Mouse (Mus musculus): ENCODE measurements around the gene Dhx16. TPM values are rescaled to one million over a fixed set of nuclear protein-coding genes. Genes with fewer than 3 reads are reported as not detected.

Gene Dhx16
- polyA plus RNA-seq, 1 experiment from 2014 or later = 70.4 TPM

DNA sequence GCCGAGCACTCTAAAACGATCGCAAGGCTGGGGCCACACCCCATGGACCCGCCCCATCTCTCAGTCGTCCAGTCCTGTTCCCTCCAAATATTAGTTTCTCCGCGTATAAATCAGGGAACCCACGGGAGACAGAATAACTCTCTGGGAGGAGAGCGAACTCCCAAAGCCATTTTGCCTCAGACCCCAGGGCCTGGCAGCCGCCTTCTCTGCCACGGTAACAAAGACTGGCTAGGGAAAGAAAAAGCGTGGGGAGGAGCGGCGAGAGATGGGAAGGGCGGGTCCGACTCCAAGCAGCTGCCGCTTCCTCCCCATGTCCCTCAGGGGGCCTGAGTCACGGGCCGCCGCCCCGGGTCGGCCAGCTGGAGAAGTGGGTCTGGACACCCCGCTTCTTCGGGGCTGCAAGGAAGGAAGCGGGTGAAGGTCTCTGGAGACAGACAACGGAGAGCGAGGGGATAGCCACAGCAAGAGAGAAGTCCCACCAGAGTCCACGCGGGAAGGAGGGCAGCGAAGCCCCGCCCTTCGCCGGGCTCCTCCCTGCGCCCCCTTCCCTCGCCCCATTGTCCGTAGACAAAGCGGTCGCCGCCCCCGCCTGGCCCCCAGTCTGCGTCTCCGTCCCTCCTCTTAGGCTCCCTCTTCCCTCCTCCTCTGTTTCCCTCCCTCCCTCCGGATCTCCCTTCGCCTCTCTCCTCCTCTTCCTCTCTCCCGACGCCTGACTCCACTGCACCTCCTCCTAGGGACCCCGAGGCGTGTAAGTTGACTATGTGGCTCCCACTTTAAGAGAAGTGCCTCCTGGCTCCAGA, 13.9 kb upstream of the Dhx16 start, which contains the start of gene Ppp1r18:
TSS of gene Ppp1r18 (plus strand) at position 113 of the 800 bp plus-strand sequence.
- peak within 1 kb of the TSS; percentile 68 for H3K9ac ChIP-seq (ENCODE audit: low read depth, low read length)
- 0 out of 2 replicates have a peak, but pooled peaks have one; percentile 8 for ATAC-seq (replicated peaks; ENCODE audit: low FRiP score)
- no peaks in the 10 kb centered on the region for H3K36me3 ChIP-seq (ENCODE audit: control insufficient read depth, insufficient read depth, low read length)
- under 1% methylated on average over 37 of the region's 48 CpGs for WGBS
- DNase-seq (ENCODE audit: low spot score) = peak; percentile 81
- H3K4me2 ChIP-seq = peak within 1 kb of the TSS; percentile 97
- peaks cover 4% of the 10 kb centered on the region; the same call in 1 of the 2 replicates for H3K27me3 ChIP-seq (replicated peaks; ENCODE audit: control insufficient read depth, insufficient read depth, low read length)
- H3K27ac ChIP-seq (ENCODE audit: low read depth, low read length) = peak within 1 kb of the TSS; percentile 82
- H3K9me3 ChIP-seq (ENCODE audit: control insufficient read depth, low read length) = no peaks in the 10 kb centered on the region
- H3K4me1 ChIP-seq (replicated peaks; ENCODE audit: control insufficient read depth, insufficient read depth, low read length) = peaks cover 40% of the 10 kb centered on the region
- H3K4me3 ChIP-seq (ENCODE audit: low read depth, low read length) = peak within 1 kb of the TSS; percentile 59

GRCm38 (mm10) chr17:35866281-35866831, 13.3 kb upstream of the Dhx16 start:
- WGBS = under 1% methylated on average over 37 of the region's 38 CpGs
- no peak for ATAC-seq (replicated peaks; ENCODE audit: low FRiP score)
- H3K36me3 ChIP-seq (ENCODE audit: control insufficient read depth, insufficient read depth, low read length) = peaks cover 3% of the 10 kb centered on the region; the same call in 1 of the 2 replicates
- peaks cover 44% of the 10 kb centered on the region for H3K4me1 ChIP-seq (replicated peaks; ENCODE audit: control insufficient read depth, insufficient read depth, low read length)
- H3K9me3 ChIP-seq (ENCODE audit: control insufficient read depth, low read length) = peaks cover 3% of the 10 kb centered on the region; the same call in 1 of the 2 replicates
- H3K27me3 ChIP-seq (replicated peaks; ENCODE audit: control insufficient read depth, insufficient read depth, low read length) = peaks cover 4% of the 10 kb centered on the region; the same call in 1 of the 2 replicates
- DNase-seq (ENCODE audit: low spot score) = peak; percentile 70
- H3K4me3 ChIP-seq (ENCODE audit: low read depth, low read length) = peak overlapping the region; percentile 59
- H3K4me2 ChIP-seq = peak overlapping the region; percentile 97
- peak overlapping the region; percentile 82 for H3K27ac ChIP-seq (ENCODE audit: low read depth, low read length)
- H3K9ac ChIP-seq (ENCODE audit: low read depth, low read length) = peak overlapping the region; percentile 68

DNA sequence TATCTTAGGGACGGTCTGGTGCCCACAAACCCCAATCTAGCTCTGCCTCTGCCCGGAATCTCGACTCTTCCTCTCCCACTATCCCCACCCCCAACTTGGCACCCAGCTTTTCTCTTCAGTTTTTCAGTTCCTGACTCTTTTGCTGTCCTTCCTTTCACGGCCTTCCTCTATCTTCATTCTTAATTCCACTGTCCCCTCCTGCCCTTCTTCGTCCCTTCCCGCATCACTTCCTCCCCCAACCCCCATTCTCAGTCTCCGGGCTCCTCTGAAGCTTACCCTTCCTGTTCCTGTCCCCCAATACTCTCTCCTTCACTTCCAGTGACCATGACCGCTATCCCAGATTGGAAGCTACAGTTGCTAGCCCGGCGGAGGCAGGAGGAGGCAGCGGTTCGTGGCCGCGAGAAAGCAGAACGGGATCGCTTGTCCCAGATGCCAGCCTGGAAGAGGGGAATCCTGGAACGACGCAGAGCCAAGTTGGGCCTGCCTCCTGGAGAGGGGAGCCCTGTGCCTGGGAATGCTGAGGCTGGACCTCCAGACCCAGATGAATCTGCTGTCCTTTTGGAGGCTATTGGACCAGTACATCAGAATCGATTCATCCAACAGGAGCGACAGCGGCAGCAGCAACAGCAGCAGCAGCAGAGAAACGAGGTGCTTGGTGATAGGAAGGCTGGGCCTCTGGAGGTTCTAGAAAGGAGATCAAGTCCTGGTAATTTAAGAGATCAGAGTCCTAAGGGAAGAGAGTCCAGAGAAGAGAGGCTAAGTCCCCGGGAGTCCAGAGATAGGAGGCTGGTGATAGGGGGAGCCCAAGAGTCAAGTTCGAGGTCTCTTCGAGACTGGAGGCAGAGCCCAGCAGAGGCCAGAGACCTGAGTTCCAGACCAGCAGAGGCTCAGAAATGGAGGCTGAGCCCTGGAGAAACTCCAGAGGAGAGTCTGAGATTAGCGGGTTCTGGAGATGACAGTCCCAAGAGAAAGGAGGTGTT, 12.4 kb upstream of the Dhx16 start:
- peak overlapping the region; percentile 82 for H3K27ac ChIP-seq (ENCODE audit: low read depth, low read length)
- peak overlapping the region; percentile 68 for H3K9ac ChIP-seq (ENCODE audit: low read depth, low read length)
- peak overlapping the region; percentile 59 for H3K4me3 ChIP-seq (ENCODE audit: low read depth, low read length)
- DNase-seq (ENCODE audit: low spot score) (no peak), ATAC-seq (replicated peaks; ENCODE audit: low FRiP score) (no peak)
- H3K36me3 ChIP-seq (ENCODE audit: control insufficient read depth, insufficient read depth, low read length) = peaks cover 4% of the 10 kb centered on the region; the same call in 1 of the 2 replicates
- H3K9me3 ChIP-seq (ENCODE audit: control insufficient read depth, low read length) = peaks cover 4% of the 10 kb centered on the region; the same call in 1 of the 2 replicates
- H3K4me1 ChIP-seq (replicated peaks; ENCODE audit: control insufficient read depth, insufficient read depth, low read length) = peaks cover 40% of the 10 kb centered on the region
- peaks cover 4% of the 10 kb centered on the region; the same call in 1 of the 2 replicates for H3K27me3 ChIP-seq (replicated peaks; ENCODE audit: control insufficient read depth, insufficient read depth, low read length)
- H3K4me2 ChIP-seq = peak overlapping the region; percentile 97
- 6% methylated on average over 26 of the region's 26 CpGs for WGBS

- WGBS = 18% methylated on average over 17 of the region's 17 CpGs
- DNase-seq (ENCODE audit: low spot score) (no peak), ATAC-seq (replicated peaks; ENCODE audit: low FRiP score) (no peak)
- H3K27ac ChIP-seq (ENCODE audit: low read depth, low read length) = peak overlapping the region; percentile 82
- H3K9ac ChIP-seq (ENCODE audit: low read depth, low read length) = peak overlapping the region; percentile 57
- peaks cover 4% of the 10 kb centered on the region; the same call in 1 of the 2 replicates for H3K27me3 ChIP-seq (replicated peaks; ENCODE audit: control insufficient read depth, insufficient read depth, low read length)
- H3K4me3 ChIP-seq (ENCODE audit: low read depth, low read length) = peak overlapping the region; percentile 59
- peaks cover 4% of the 10 kb centered on the region; the same call in 1 of the 2 replicates for H3K9me3 ChIP-seq (ENCODE audit: control insufficient read depth, low read length)
- peaks cover 4% of the 10 kb centered on the region; the same call in 1 of the 2 replicates for H3K36me3 ChIP-seq (ENCODE audit: control insufficient read depth, insufficient read depth, low read length)
- peaks cover 41% of the 10 kb centered on the region for H3K4me1 ChIP-seq (replicated peaks; ENCODE audit: control insufficient read depth, insufficient read depth, low read length)
- H3K4me2 ChIP-seq = peak overlapping the region; percentile 97
Observed at GRCm38 (mm10) chr17:35868165-35868820, 11.3 kb upstream of the Dhx16 start.

DNA sequence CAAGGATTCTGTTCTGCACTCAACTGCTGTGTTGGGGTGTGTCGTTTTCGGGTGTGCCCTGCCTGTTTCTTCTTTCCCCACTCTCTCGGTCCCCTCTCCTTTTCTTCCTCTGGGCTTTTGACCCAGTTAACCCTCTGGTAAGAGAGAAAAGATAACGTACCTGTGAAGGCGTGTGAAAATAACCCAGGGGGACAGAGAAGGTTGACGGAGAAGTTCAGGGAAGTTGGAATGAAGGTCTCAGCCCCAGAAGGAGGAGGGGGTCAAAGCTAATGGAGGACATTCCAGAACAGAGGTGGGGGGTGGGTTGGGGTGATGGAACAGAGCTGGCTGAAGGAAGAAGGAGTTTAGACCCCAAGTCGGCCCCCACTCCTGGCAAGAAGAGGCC, 10.7 kb upstream of the Dhx16 start:
- Histone ChIP-seq H3K4me1 (replicated peaks; ENCODE audit: control insufficient read depth, insufficient read depth, low read length) (peaks cover 46% of the 10 kb centered on the region), H3K36me3 (ENCODE audit: control insufficient read depth, insufficient read depth, low read length) (peaks cover 4% of the 10 kb centered on the region; the same call in 1 of the 2 replicates), H3K27ac (ENCODE audit: low read depth, low read length) (peak overlapping the region; percentile 82), H3K4me3 (ENCODE audit: low read depth, low read length) (peak overlapping the region; percentile 59), H3K9ac (ENCODE audit: low read depth, low read length) (peak overlapping the region; percentile 57), H3K27me3 (replicated peaks; ENCODE audit: control insufficient read depth, insufficient read depth, low read length) (peaks cover 4% of the 10 kb centered on the region; the same call in 1 of the 2 replicates), H3K9me3 (ENCODE audit: control insufficient read depth, low read length) (peaks cover 4% of the 10 kb centered on the region; the same call in 1 of the 2 replicates), H3K4me2 (peak overlapping the region; percentile 97)
- WGBS = 3% methylated on average over 7 of the region's 7 CpGs
- DNase-seq (ENCODE audit: low spot score) (no peak), ATAC-seq (replicated peaks; ENCODE audit: low FRiP score) (no peak)

DNA sequence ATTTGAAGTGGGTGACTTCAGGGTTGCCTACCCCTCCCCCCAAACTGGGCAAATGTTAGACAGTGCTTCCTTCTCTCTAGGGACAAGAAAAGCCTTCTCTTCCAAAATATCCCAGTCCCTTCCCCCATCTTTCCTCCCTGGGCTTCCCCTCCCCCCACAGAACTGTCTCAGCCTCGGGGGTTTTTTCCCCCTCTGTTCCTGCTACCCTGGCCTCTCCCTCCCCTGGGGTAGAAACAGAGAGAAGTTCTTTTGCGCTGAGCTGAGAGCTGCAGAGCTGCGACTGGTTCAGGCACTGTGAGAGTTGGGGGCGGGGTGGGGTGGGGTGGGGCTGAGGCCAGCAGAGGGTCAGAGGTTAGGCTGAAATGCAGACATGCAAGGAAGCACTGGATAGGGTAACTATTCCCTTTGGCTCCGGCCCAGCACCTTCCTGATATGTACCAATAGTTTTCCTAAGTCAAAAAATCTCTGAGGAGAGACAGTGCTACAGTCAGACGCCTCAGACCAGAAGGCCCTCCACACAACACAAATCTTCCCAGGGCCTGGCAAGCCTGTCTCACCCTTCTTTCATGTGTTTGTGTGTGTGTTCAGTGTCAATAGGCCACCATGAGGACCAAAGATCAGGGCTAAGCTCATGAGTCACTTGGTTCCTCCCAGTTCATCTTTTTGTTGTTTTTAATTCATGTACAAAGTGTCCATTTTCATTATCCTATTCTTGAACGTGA, 10.1 kb upstream of the Dhx16 start:
- H3K9me3 ChIP-seq (ENCODE audit: control insufficient read depth, low read length) = peaks cover 4% of the 10 kb centered on the region; the same call in 1 of the 2 replicates
- H3K27ac ChIP-seq (ENCODE audit: low read depth, low read length) = peak overlapping the region; percentile 82
- peak; percentile 28; the same call in 1 of the 2 replicates for ATAC-seq (replicated peaks; ENCODE audit: low FRiP score)
- H3K9ac ChIP-seq (ENCODE audit: low read depth, low read length) = peak overlapping the region; percentile 57
- H3K27me3 ChIP-seq (replicated peaks; ENCODE audit: control insufficient read depth, insufficient read depth, low read length) = peaks cover 4% of the 10 kb centered on the region; the same call in 1 of the 2 replicates
- peak overlapping the region; percentile 59 for H3K4me3 ChIP-seq (ENCODE audit: low read depth, low read length)
- peak; percentile 68 for DNase-seq (ENCODE audit: low spot score)
- WGBS = 3% methylated on average over 7 of the region's 7 CpGs
- H3K4me1 ChIP-seq (replicated peaks; ENCODE audit: control insufficient read depth, insufficient read depth, low read length) = peaks cover 51% of the 10 kb centered on the region
- peak overlapping the region; percentile 97 for H3K4me2 ChIP-seq
- peaks cover 4% of the 10 kb centered on the region; the same call in 1 of the 2 replicates for H3K36me3 ChIP-seq (ENCODE audit: control insufficient read depth, insufficient read depth, low read length)

DNA sequence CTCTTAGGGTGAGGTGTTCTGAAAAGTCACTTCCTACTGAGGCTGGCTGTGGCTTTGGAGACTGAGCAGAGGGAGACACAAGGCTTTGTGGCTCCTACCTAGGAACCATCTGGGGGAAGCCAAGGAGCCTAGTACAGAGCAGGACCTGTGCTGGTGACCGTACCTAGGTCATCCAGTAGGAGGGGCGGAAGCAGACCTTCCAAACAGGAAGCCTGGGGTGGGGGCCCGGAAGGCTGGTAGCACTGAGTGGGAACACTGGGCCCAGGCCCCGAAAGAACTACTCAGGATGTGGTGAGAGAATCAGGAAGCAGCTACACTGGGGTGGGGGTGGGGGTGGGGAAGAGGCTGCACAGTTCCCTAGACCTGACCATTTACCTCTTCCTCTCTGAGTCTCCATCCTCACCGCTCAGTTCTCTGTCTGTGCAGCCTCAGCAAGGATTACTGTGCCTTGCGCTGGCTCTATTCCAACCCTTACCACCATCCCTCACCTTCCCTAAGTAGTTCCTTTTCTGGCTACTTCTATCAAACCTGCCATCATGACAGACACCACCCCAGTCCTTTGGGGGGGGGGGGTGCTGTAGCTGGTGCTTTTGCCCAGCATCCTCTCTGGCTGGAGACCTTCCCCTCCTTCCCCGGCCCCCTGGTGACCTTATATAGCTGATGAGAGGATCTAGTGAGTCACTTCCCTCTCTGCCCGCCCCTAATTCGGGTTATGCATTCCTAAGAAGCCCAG, 9.3 kb upstream of the Dhx16 start:
- DNase-seq (ENCODE audit: low spot score) (peak; percentile 62), ATAC-seq (replicated peaks; ENCODE audit: low FRiP score) (peak; percentile 48)

More for the DNA sequence above, 9.3 kb upstream of the Dhx16 start:
- Histone ChIP-seq H3K36me3 (ENCODE audit: control insufficient read depth, insufficient read depth, low read length) (peaks cover 4% of the 10 kb centered on the region; the same call in 1 of the 2 replicates), H3K9me3 (ENCODE audit: control insufficient read depth, low read length) (peaks cover 4% of the 10 kb centered on the region; the same call in 1 of the 2 replicates), H3K9ac (ENCODE audit: low read depth, low read length) (peak overlapping the region; percentile 57), H3K4me1 (replicated peaks; ENCODE audit: control insufficient read depth, insufficient read depth, low read length) (peaks cover 49% of the 10 kb centered on the region), H3K27me3 (replicated peaks; ENCODE audit: control insufficient read depth, insufficient read depth, low read length) (peaks cover 4% of the 10 kb centered on the region; the same call in 1 of the 2 replicates), H3K4me3 (ENCODE audit: low read depth, low read length) (peak overlapping the region; percentile 59), H3K4me2 (peak overlapping the region; percentile 97), H3K27ac (ENCODE audit: low read depth, low read length) (peak overlapping the region; percentile 82)
- WGBS = 31% methylated on average over 9 of the region's 9 CpGs
